ENCODE assay signal across 27 mouse cellular contexts in the genomic region with DNA sequence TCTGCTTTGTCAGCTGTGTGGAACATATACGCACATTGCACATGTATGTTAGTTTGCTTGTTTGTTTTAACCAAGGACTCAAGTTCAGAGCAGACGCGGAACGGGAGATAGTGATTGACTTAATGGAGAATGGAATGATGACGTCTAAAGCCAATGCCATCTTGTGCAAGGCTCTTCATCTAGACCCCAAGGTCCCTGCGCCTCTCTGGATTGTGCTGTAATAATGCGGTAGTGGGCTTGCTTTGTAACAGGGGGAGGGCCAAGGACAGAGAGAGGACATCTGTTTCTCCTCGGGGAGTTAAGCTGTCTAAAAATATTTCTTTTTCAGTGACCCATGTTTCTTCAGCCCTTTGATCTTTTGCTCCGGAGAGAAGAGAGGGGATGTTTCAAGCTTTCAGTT.
"Had no signal": no experiment of that assay in that cellular context is flagged by ENCODE, and none has a peak within 500 bp of the region (broad histone marks: within the 10 kb centered on the region; RNA-seq: fewer than 3 reads in every experiment).

No protein-coding gene starts in this region.

- H3K9ac ChIP-seq: heart, embryonic 12.5 days; hindbrain, embryonic 12.5 days; hindbrain, embryonic 14.5 days; intestine, embryonic 15.5 days; kidney, embryonic 15.5 days; limb, embryonic 13.5 days; limb, embryonic 15.5 days; liver, embryonic 12.5 days; liver, embryonic 14.5 days had no signal

- ATAC-seq: hindbrain, embryonic 16.5 days; inflammation-experienced regulatory T-cells, adult 6 months; intestine, embryonic 15.5 days; intestine, postnatal 0 days; liver, embryonic 12.5 days had no signal

- DNase-seq: gastrocnemius, adult 2 months; gastrocnemius, postnatal 10 days; gastrocnemius, postnatal 25 days; heart, adult 18-20 months; heart, postnatal 10 days; heart, postnatal 4 days; kidney, adult 2 months; kidney, postnatal 10 days; kidney, postnatal 25 days; kidney, postnatal 4 days; left cerebral cortex, postnatal 4 days had no signal

- H3K4me3 ChIP-seq: gastrocnemius, adult 2 months; heart, embryonic 10.5 days; heart, embryonic 12.5 days; hindbrain, embryonic 10.5 days; hindbrain, embryonic 12.5 days; intestine, embryonic 15.5 days; kidney, embryonic 15.5 days; layer of hippocampus, adult 2 months; left cerebral cortex, adult 2 months; limb, embryonic 13.5 days; limb, embryonic 15.5 days; liver, embryonic 12.5 days had no signal

- H3K36me3 ChIP-seq: heart, embryonic 10.5 days; heart, embryonic 12.5 days; hindbrain, embryonic 10.5 days; hindbrain, embryonic 12.5 days; intestine, embryonic 15.5 days; kidney, embryonic 15.5 days; limb, embryonic 13.5 days; limb, embryonic 15.5 days; liver, embryonic 12.5 days had no signal

- H3K9me3 ChIP-seq: heart, embryonic 10.5 days; heart, embryonic 12.5 days; hindbrain, embryonic 10.5 days; hindbrain, embryonic 12.5 days; intestine, embryonic 15.5 days; kidney, embryonic 15.5 days; limb, embryonic 13.5 days; limb, embryonic 15.5 days; liver, embryonic 12.5 days had no signal

- H3K4me2 ChIP-seq: heart, embryonic 12.5 days; hindbrain, embryonic 12.5 days; hindbrain, embryonic 14.5 days; intestine, embryonic 15.5 days; kidney, embryonic 15.5 days; limb, embryonic 13.5 days; limb, embryonic 15.5 days; liver, embryonic 12.5 days had no signal

- H3K4me1 ChIP-seq: hindbrain, embryonic 10.5 days; hindbrain, embryonic 12.5 days; intestine, embryonic 15.5 days; limb, embryonic 13.5 days; limb, embryonic 15.5 days; liver, embryonic 12.5 days had no signal

- H3K27me3 ChIP-seq: heart, embryonic 12.5 days; hindbrain, embryonic 12.5 days; intestine, embryonic 15.5 days; kidney, embryonic 15.5 days; limb, embryonic 13.5 days; limb, embryonic 15.5 days had no signal

- H3K27ac ChIP-seq: gastrocnemius, adult 2 months; heart, embryonic 10.5 days; hindbrain, embryonic 10.5 days; hindbrain, embryonic 12.5 days; hindbrain, embryonic 14.5 days; intestine, embryonic 15.5 days; kidney, embryonic 15.5 days; layer of hippocampus, adult 2 months; left cerebral cortex, adult 2 months; limb, embryonic 13.5 days; limb, embryonic 15.5 days; liver, embryonic 12.5 days; liver, embryonic 14.5 days had no signal
